Mouse (Mus musculus) kidney, adult 2 months (tissue): Measurements from ENCODE around the gene Iqcj.

Experiments
- CTCF ChIP-seq: fragments of 200-500 bp; conservative IDR thresholded peaks from 2 replicates; pipeline ENCODE4 v1.5.1; 2011; ENCODE audit warnings: low read depth, mild to moderate bottlenecking, control low read depth, low read length, moderate library complexity, mixed read lengths; ENCODE audit not compliant: insufficient read depth, insufficient read length
- POLR2A ChIP-seq: fragments of 200-500 bp; IDR thresholded peaks from one replicate; pipeline ENCODE4 v1.6.1; 2011; ENCODE audit warnings: low read depth, low read length, control low read depth

DNA sequence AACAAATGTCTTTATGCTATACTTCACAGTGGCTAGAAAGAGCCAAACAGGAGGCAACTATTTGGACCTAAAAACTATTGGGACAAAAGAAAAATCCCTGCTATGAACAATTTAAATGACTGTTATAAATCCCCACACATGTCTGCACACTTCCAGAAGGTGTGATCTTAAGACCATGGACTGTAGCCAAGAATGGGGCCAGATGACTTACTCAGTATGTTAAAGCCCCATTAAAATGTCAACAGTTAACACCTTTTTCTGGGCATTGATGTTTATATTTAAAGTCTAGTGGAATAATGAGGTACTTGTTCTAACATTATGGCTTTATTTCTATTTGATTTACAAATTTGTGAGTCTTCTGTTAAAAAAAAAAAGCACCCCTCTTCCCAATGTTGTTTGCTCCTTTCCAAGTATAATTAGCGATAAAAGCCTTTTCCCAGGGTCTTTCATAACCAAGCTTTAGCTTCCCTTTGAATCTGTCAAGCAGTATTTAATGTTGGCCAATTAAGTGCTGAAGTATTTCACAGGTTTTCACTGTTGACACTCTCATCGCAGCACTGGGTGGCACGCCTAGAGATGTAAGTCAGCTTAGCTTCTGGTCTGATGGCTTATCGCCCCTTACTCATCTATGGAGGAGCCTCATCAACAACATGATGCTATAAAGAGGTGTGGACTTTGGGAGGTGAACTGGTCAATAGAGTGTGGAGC is 204.9 kb downstream of the Iqcj start:
- TF ChIP-seq CTCF = no peak
- TF ChIP-seq POLR2A = no peak
